Mouse (Mus musculus) hindbrain, embryonic 11.5 days (tissue): ENCODE results near the gene Syt9. TPM values are rescaled to one million over a fixed set of nuclear protein-coding genes. Genes with fewer than 3 reads are reported as not detected.

Experiments
- ATAC-seq: fragments of 200-750 bp; cut with Nextera tagmentation; 2 replicates; pipeline ENCODE4 v1.8.0; 2017; ENCODE audit warnings: mild to moderate bottlenecking, moderate TSS enrichment, moderate library complexity; ENCODE audit not compliant: low FRiP score
- DNase-seq: peaks from one replicate; pipeline ENCODE4 v3.0.0-alpha.2; 2015; ENCODE audit warnings: low spot score
- H3K27ac ChIP-seq: fragments of 300-500 bp; sonication (generic); 2 replicates; pipeline ENCODE4 v1.5.1; 2014; ENCODE audit warnings: mild to moderate bottlenecking, low read depth, low read length
- H3K27me3 ChIP-seq: fragments of 300-500 bp; sonication (generic); 2 replicates; pipeline ENCODE4 v1.6.1; 2014; ENCODE audit warnings: mild to moderate bottlenecking, low read length, moderate library complexity, mixed read lengths; ENCODE audit not compliant: control insufficient read depth, insufficient read depth
- H3K36me3 ChIP-seq: fragments of 300-500 bp; sonication (generic); 2 replicates; pipeline ENCODE4 v1.6.1; 2014; ENCODE audit warnings: mild to moderate bottlenecking, low read length, moderate library complexity, mixed read lengths; ENCODE audit not compliant: control insufficient read depth, insufficient read depth
- H3K4me1 ChIP-seq: fragments of 300-500 bp; sonication (generic); replicated peaks from 2 replicates; pipeline ENCODE4 v1.6.1; 2014; ENCODE audit warnings: low read length, mixed read lengths; ENCODE audit not compliant: control insufficient read depth, insufficient read depth
- H3K4me2 ChIP-seq: fragments of 300-500 bp; sonication (generic); replicated peaks from 2 replicates; pipeline ENCODE4 v1.6.1; 2014; ENCODE audit warnings: mild to moderate bottlenecking, low read depth, low read length
- H3K4me3 ChIP-seq: fragments of 300-500 bp; sonication (generic); 2 replicates; pipeline ENCODE4 v1.5.1; 2014; ENCODE audit warnings: low read depth, low read length
- H3K9ac ChIP-seq: fragments of 300-500 bp; sonication (generic); 2 replicates; pipeline ENCODE4 v1.6.1; 2014; ENCODE audit warnings: low read depth, low read length
- H3K9me3 ChIP-seq: fragments of 300-500 bp; sonication (generic); 2 replicates; pipeline ENCODE4 v1.6.1; 2016; ENCODE audit warnings: low read length; ENCODE audit not compliant: control insufficient read depth
- WGBS: fragments of 180-500 bp; shearing (Covaris S2); extraction: QIAGEN DNeasy Blood & Tissue Kit; methylation state at CpG from one replicate; pipeline ENCODE4 v1.1.7; 2014; 5-methylcytosine and 5-hydroxymethylcytosine counted together
- polyA plus RNA-seq: library from polyadenylated mRNA; unstranded; fragments of >200 nt; fragmentation: Nextera tagmentation; extraction: Ambion mirVana; gene quantifications from 2 replicates; pipeline ENCODE4 v1.2.1, GENCODE M21; 2014

The Syt9 gene
- polyA plus RNA-seq, 1 experiment from 2014 or later, result 4.8 TPM

GRCm38 (mm10) chr7:107437381-107437780 lies 66.9 kb downstream of the Syt9 start:
- Histone ChIP-seq H3K27me3 (no peaks in the 10 kb centered on the region), H3K9me3 (no peaks in the 10 kb centered on the region), H3K36me3 (no peaks in the 10 kb centered on the region), H3K4me3 (no peak overlapping the region), H3K27ac (no peak overlapping the region), H3K4me1 (no peaks in the 10 kb centered on the region), H3K9ac (no peak overlapping the region), H3K4me2 (no peak overlapping the region)
- DNase-seq, result no peak
- no peak for ATAC-seq
- WGBS, result 94% methylated on average over 3 of the region's 3 CpGs

DNA sequence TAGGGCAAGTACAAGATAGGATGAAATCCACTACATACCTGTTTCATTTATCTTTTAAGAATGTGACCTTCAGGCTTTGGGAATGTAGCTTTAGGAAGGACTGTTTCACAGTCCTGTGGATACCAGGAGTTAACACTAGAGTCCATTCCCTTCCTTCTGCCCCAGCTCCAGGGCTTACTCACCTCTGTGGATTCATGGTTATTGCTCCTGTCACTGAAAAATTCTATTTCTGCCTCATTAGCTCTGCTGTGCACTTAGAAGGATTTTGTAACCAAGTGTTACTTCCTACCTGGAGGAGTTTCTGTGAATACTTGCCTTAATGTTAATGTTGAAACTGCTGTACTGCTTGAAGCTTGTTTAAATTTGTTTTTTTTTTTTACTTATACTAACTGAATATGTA lies 74.1 kb downstream of the Syt9 start:
- H3K36me3 ChIP-seq, result no peaks in the 10 kb centered on the region
- no peak overlapping the region for H3K27ac ChIP-seq
- no peak overlapping the region for H3K9ac ChIP-seq
- DNase-seq (no peak), ATAC-seq (no peak)
- no peak overlapping the region for H3K4me2 ChIP-seq
- H3K4me1 ChIP-seq, result no peaks in the 10 kb centered on the region
- H3K4me3 ChIP-seq, result no peak overlapping the region
- no peaks in the 10 kb centered on the region for H3K9me3 ChIP-seq
- no peaks in the 10 kb centered on the region for H3K27me3 ChIP-seq

DNA sequence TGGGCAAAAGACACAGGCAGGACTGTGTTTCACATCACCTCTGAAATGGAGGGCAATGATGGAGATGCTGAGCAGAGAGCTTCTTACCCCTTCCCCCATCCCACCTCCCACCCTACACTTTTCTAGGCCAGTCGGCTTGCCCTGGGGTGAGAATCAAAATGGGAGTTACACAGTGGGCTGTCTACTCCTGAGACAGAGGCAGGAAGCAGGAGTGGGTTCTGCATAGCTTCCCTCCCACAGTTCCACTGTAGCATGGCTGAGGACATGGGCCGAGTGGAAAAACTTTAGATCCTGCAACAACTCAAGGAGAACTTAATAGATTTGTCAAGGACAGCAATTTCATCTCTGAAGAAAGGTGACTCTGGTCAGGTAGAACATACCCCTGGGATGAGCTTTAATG lies 84.1 kb downstream of the Syt9 start:
- Histone ChIP-seq H3K27ac (no peak overlapping the region), H3K9me3 (no peaks in the 10 kb centered on the region), H3K9ac (no peak overlapping the region), H3K27me3 (no peaks in the 10 kb centered on the region), H3K36me3 (no peaks in the 10 kb centered on the region), H3K4me1 (no peaks in the 10 kb centered on the region), H3K4me2 (no peak overlapping the region), H3K4me3 (no peak overlapping the region)
- DNase-seq, result no peak
- WGBS, result 81% methylated on average over 2 of the region's 2 CpGs
- no peak for ATAC-seq

DNA sequence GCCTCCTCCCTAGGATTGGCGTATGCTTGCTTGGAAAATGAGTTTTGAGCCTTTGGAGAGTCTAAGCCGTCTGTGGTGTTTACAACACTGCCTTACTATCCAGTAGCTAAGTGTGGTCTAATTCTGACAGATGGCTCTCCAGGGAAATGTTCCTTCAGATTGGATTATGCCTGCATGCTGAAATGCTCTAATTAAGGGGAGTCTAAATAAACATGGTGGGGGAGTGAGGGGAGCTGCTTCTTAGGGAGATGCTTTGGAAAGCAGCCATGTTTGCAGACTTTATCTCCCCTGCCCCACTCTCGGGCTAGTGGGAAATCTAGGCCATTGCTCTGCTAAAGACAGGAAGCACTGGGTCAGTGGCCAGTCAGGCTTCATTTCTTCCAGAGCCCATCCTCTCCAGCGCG lies 84.6 kb downstream of the Syt9 start:
- H3K4me1 ChIP-seq, result no peaks in the 10 kb centered on the region
- WGBS, result 68% methylated on average over 5 of the region's 5 CpGs
- H3K4me3 ChIP-seq, result no peak overlapping the region
- H3K36me3 ChIP-seq, result no peaks in the 10 kb centered on the region
- H3K27ac ChIP-seq, result no peak overlapping the region
- no peak overlapping the region for H3K4me2 ChIP-seq
- no peaks in the 10 kb centered on the region for H3K9me3 ChIP-seq
- no peak for ATAC-seq
- no peak overlapping the region for H3K9ac ChIP-seq
- no peaks in the 10 kb centered on the region for H3K27me3 ChIP-seq
- DNase-seq, result no peak

- DNase-seq, result no peak
- Histone ChIP-seq H3K36me3 (no peaks in the 10 kb centered on the region), H3K4me3 (no peak overlapping the region), H3K27ac (no peak overlapping the region), H3K4me2 (no peak overlapping the region), H3K4me1 (no peaks in the 10 kb centered on the region), H3K9ac (no peak overlapping the region), H3K27me3 (no peaks in the 10 kb centered on the region), H3K9me3 (no peaks in the 10 kb centered on the region)
- WGBS, result 90% methylated on average over 4 of the region's 4 CpGs
- ATAC-seq, result no peak
Observed at GRCm38 (mm10) chr7:107461167-107461566, 90.6 kb downstream of the Syt9 start.

DNA sequence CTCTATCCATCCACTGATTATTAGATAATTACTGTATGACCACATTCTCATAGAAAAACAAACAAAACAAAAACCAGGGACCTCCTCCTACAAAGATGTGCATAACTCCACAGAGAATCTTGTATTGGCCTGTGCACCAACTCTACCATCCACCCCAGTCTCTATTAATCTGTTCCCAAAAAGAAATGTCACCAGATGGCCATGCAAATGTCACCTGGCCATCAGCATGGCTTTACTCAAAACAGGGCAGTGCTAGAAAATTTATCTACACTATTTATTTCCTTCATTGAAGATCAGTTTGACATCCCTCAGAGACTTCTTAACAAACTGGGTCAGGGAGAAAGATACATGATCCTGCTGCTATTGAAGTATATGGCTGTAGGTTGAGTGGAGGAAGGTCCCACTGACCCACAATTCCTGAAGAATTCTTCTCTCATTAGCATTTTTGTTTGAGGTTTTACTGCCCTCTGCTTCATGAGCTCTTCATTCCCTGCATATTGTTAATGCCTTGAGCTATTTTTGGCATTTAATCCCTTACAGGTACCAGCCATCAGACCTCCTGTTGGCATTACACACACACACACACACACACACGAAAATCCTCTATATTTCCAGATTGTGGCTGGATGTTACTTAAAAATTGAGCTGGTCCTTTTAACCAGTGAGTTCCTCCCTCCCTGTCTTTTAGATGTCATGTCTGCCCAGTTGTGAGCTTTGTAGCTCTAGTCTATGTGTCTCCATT lies 91.3 kb downstream of the Syt9 start:
- Histone ChIP-seq H3K27ac (no peak overlapping the region), H3K36me3 (no peaks in the 10 kb centered on the region), H3K9me3 (no peaks in the 10 kb centered on the region), H3K4me1 (no peaks in the 10 kb centered on the region), H3K4me2 (no peak overlapping the region), H3K27me3 (no peaks in the 10 kb centered on the region), H3K9ac (no peak overlapping the region), H3K4me3 (no peak overlapping the region)
- no peak for DNase-seq
- no peak for ATAC-seq
- 68% methylated on average over 1 of the region's 1 CpGs for WGBS

DNA sequence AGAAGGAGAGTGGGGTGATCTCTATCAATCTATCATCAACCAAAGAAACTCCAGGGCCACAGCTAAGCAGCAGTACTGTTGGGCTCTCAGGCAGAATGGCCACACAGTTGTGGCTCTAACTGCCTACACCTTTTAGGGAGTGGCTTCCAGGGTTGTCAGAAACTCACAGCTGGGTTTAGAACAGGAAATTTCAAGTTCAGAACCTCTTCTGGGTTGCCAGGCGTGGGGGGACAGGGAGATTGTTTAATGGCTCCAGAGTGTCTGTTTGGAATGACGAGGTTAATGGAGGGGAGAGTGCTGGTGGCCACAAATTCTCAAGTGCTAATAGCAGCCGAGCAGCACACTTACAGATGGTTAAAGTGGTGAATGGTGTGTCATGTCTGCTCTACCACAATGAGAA lies 92.4 kb downstream of the Syt9 start:
- H3K36me3 ChIP-seq, result no peaks in the 10 kb centered on the region
- H3K4me3 ChIP-seq, result no peak overlapping the region
- no peak overlapping the region for H3K27ac ChIP-seq
- H3K4me1 ChIP-seq, result no peaks in the 10 kb centered on the region
- H3K9me3 ChIP-seq, result no peaks in the 10 kb centered on the region
- H3K4me2 ChIP-seq, result no peak overlapping the region
- 60% methylated on average over 3 of the region's 3 CpGs for WGBS
- ATAC-seq (no peak), DNase-seq (no peak)
- H3K27me3 ChIP-seq, result no peaks in the 10 kb centered on the region
- no peak overlapping the region for H3K9ac ChIP-seq

- no peak for ATAC-seq
- Histone ChIP-seq H3K4me1 (no peaks in the 10 kb centered on the region), H3K4me2 (no peak overlapping the region), H3K9me3 (no peaks in the 10 kb centered on the region), H3K27me3 (no peaks in the 10 kb centered on the region), H3K36me3 (no peaks in the 10 kb centered on the region), H3K27ac (no peak overlapping the region), H3K4me3 (no peak overlapping the region), H3K9ac (no peak overlapping the region)
- 79% methylated on average over 3 of the region's 3 CpGs for WGBS
- DNase-seq, result no peak
Observed at GRCm38 (mm10) chr7:107465081-107465480, 94.6 kb downstream of the Syt9 start.
